Mouse (Mus musculus): ENCODE measurements around the gene Atp2b1.

The Atp2b1 gene

GRCm38 (mm10) chr10:98916011-98916780, 2.0 kb downstream of the Atp2b1 start:
- DNase-seq (ENCODE audit: low spot score), result no peak

- DNase-seq (ENCODE audit: low spot score), result no peak
These were observed 2.7 kb downstream of the Atp2b1 start for GRCm38 (mm10) chr10:98916781-98917340.

- DNase-seq (ENCODE audit: low spot score), result no peak
These were observed 10.9 kb downstream of the Atp2b1 start for GRCm38 (mm10) chr10:98925081-98925480.

GRCm38 (mm10) chr10:98926991-98927390, 12.8 kb downstream of the Atp2b1 start:
- DNase-seq (ENCODE audit: low spot score), result no peak

GRCm38 (mm10) chr10:98929444-98929843, 15.2 kb downstream of the Atp2b1 start:
- no peak for DNase-seq (ENCODE audit: low spot score)

- DNase-seq (ENCODE audit: low spot score), result no peak
These were observed 15.9 kb downstream of the Atp2b1 start for GRCm38 (mm10) chr10:98930143-98930542.

- no peak for DNase-seq (ENCODE audit: low spot score)
These were observed 25.9 kb downstream of the Atp2b1 start for GRCm38 (mm10) chr10:98940137-98940536.

GRCm38 (mm10) chr10:98940799-98941198, 26.6 kb downstream of the Atp2b1 start:
- no peak for DNase-seq (ENCODE audit: low spot score)

GRCm38 (mm10) chr10:98941991-98942390, 27.8 kb downstream of the Atp2b1 start:
- no peak for DNase-seq (ENCODE audit: low spot score)

- DNase-seq (ENCODE audit: low spot score), result no peak
These were observed 28.8 kb downstream of the Atp2b1 start for GRCm38 (mm10) chr10:98942999-98943398.

GRCm38 (mm10) chr10:98943894-98944293, 29.7 kb downstream of the Atp2b1 start:
- no peak for DNase-seq (ENCODE audit: low spot score)

- no peak for DNase-seq (ENCODE audit: low spot score)
These were observed 32.0 kb downstream of the Atp2b1 start for GRCm38 (mm10) chr10:98946031-98946791.

GRCm38 (mm10) chr10:98947206-98947605, 33.0 kb downstream of the Atp2b1 start:
- DNase-seq (ENCODE audit: low spot score), result no peak

GRCm38 (mm10) chr10:98948096-98948495, 33.9 kb downstream of the Atp2b1 start:
- DNase-seq (ENCODE audit: low spot score), result no peak

GRCm38 (mm10) chr10:98949750-98950149, 35.5 kb downstream of the Atp2b1 start:
- no peak for DNase-seq (ENCODE audit: low spot score)

GRCm38 (mm10) chr10:98951286-98952270, 37.4 kb downstream of the Atp2b1 start:
- DNase-seq (ENCODE audit: low spot score), result no peak

GRCm38 (mm10) chr10:98954230-98954993, 40.2 kb downstream of the Atp2b1 start:
- no peak for DNase-seq (ENCODE audit: low spot score)

- DNase-seq (ENCODE audit: low spot score), result no peak
These were observed 41.9 kb downstream of the Atp2b1 start for GRCm38 (mm10) chr10:98956124-98956523.

- no peak for DNase-seq (ENCODE audit: low spot score)
These were observed 44.5 kb downstream of the Atp2b1 start for GRCm38 (mm10) chr10:98958752-98959151.

GRCm38 (mm10) chr10:98959385-98959784, 45.2 kb downstream of the Atp2b1 start:
- DNase-seq (ENCODE audit: low spot score), result no peak

- DNase-seq (ENCODE audit: low spot score), result peak; percentile 14
These were observed 46.7 kb downstream of the Atp2b1 start for GRCm38 (mm10) chr10:98960911-98961310.
